Mouse (Mus musculus) small intestine, adult 2 months (tissue): Measurements from ENCODE around the gene Gstm1.

ENCODE experiments used
- CTCF ChIP-seq: fragments of 200-500 bp; IDR thresholded peaks from 2 replicates; pipeline ENCODE4 v1.5.1; 2012; ENCODE audit warnings: low read depth, mild to moderate bottlenecking, control low read depth, inconsistent platforms, low read length, moderate library complexity, mixed read lengths; ENCODE audit not compliant: insufficient replicate concordance, insufficient read length; ENCODE audit errors: extremely low read depth
- POLR2A ChIP-seq: fragments of 200-500 bp; IDR thresholded peaks from 2 replicates; pipeline ENCODE4 v1.6.1; 2012; ENCODE audit warnings: low read depth, mild to moderate bottlenecking, control low read depth, inconsistent platforms, low read length, moderate library complexity

DNA sequence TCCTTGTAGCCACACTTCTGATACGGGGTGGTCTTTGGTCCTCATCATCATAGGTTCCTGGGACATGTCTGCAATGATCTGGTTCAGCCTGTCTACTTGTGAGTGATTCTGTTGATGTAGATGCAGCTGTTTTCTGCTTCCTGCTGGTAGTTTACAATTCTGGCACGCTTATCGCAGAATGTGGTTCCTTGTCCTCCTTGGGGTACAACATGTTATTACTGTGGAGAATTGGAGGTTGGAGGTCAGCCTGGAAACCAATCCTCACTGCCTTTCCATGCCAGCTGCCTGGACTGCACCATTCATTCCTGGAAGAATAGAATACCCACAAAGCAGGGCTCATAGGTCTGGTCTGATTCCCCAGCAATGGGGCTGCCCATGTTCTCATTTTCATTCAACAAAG is 18.3 kb downstream of the Gstm1 start:
- TF ChIP-seq POLR2A (no peak), CTCF (no peak)
